Mouse (Mus musculus) intestine, postnatal 0 days (tissue): ENCODE data around the gene Ifitm5. TPM values are rescaled to one million over a fixed set of nuclear protein-coding genes. Genes with fewer than 3 reads are reported as not detected.

ENCODE experiments used
- ATAC-seq: fragments of 200-750 bp; cut with Nextera tagmentation; 2 replicates; pipeline ENCODE4 v1.8.0; 2017; ENCODE audit warnings: mild to moderate bottlenecking, moderate TSS enrichment, moderate library complexity
- H3K27ac ChIP-seq: fragments of 300-500 bp; sonication (generic); 2 replicates; pipeline ENCODE4 v1.5.1; 2014; ENCODE audit warnings: mild to moderate bottlenecking, low read depth, low read length, moderate library complexity
- H3K27me3 ChIP-seq: fragments of 300-500 bp; sonication (generic); replicated peaks from 2 replicates; pipeline ENCODE4 v1.6.1; 2014; ENCODE audit warnings: low read length, mixed read lengths; ENCODE audit not compliant: control insufficient read depth, insufficient read depth
- H3K36me3 ChIP-seq: fragments of 300-500 bp; sonication (generic); 2 replicates; pipeline ENCODE4 v1.6.1; 2014; ENCODE audit warnings: mild to moderate bottlenecking, moderate library complexity; ENCODE audit not compliant: control insufficient read depth, insufficient read depth
- H3K4me1 ChIP-seq: fragments of 300-500 bp; sonication (generic); replicated peaks from 2 replicates; pipeline ENCODE4 v1.6.1; 2014; ENCODE audit warnings: antibody characterized with exemption, low read length, mixed read lengths; ENCODE audit not compliant: control insufficient read depth, insufficient read depth
- H3K4me2 ChIP-seq: fragments of 300-500 bp; sonication (generic); replicated peaks from 2 replicates; pipeline ENCODE4 v1.6.1; 2014; ENCODE audit warnings: low read depth, mild to moderate bottlenecking, moderate library complexity
- H3K4me3 ChIP-seq: fragments of 300-500 bp; sonication (generic); 2 replicates; pipeline ENCODE4 v1.5.1; 2014; ENCODE audit warnings: low read depth, low read length
- H3K9ac ChIP-seq: fragments of 300-500 bp; sonication (generic); 2 replicates; pipeline ENCODE4 v1.6.1; 2014; ENCODE audit warnings: mild to moderate bottlenecking, low read depth, low read length
- H3K9me3 ChIP-seq: fragments of 300-500 bp; sonication (generic); 2 replicates; pipeline ENCODE4 v1.6.1; 2016; ENCODE audit warnings: mixed run types; ENCODE audit not compliant: control insufficient read depth
- CTCF ChIP-seq: sonication (generic); IDR thresholded peaks from 2 replicates; pipeline ENCODE4 v1.5.1; 2016; ENCODE audit warnings: low read depth, mild to moderate bottlenecking, control low read depth, antibody characterized with exemption, moderate library complexity
- WGBS: fragments of 180-500 bp; shearing (Covaris S2); extraction: QIAGEN DNeasy Blood & Tissue Kit; methylation state at CpG from one replicate; pipeline ENCODE4 v1.1.7; 2014; 5-methylcytosine and 5-hydroxymethylcytosine counted together
- polyA plus RNA-seq: library from polyadenylated mRNA; unstranded; fragments of >200 nt; fragmentation: Nextera tagmentation; extraction: Ambion mirVana; gene quantifications from 2 replicates; pipeline ENCODE4 v1.2.1, GENCODE M21; 2015

Ifitm5 gene
- polyA plus RNA-seq, 1 experiment from 2014 or later, result 0.34 TPM

GRCm38 (mm10) chr7:140908181-140908580 lies 41.9 kb downstream of the Ifitm5 start:
- ATAC-seq, result no peak
- H3K9me3 ChIP-seq, result no peaks in the 10 kb centered on the region
- H3K36me3 ChIP-seq, result no peaks in the 10 kb centered on the region
- H3K27me3 ChIP-seq, result no peaks in the 10 kb centered on the region
- peak overlapping the region; percentile 66; the same call in 1 of the 2 replicates for H3K4me2 ChIP-seq
- H3K4me3 ChIP-seq, result no peak overlapping the region
- TF ChIP-seq CTCF, result no peak
- no peaks in the 10 kb centered on the region for H3K4me1 ChIP-seq
- H3K9ac ChIP-seq, result no peak overlapping the region
- no peak overlapping the region for H3K27ac ChIP-seq
- 44% methylated on average over 7 of the region's 7 CpGs for WGBS

DNA sequence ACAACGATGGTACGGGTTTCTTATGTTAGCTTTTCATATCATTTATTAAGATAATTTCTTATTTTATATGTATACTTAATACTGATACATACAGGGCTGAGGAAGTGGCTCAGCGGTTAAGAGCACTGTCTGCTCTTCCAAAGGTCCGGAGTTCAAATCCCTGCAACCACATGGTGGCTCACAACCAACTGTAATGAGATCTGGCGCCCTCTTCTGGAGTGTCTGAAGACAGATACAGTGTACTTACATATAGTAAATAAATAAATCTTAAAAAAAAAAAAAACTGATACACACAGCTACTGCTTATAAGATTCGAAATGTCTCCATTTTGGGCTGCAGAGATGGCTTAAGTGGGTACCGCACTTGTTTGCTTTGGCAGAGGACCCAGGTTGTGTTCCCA lies 42.4 kb downstream of the Ifitm5 start:
- Histone ChIP-seq H3K9ac (no peak overlapping the region), H3K27me3 (no peaks in the 10 kb centered on the region), H3K4me3 (no peak overlapping the region), H3K4me2 (no peak overlapping the region), H3K27ac (no peak overlapping the region), H3K9me3 (no peaks in the 10 kb centered on the region), H3K36me3 (no peaks in the 10 kb centered on the region), H3K4me1 (no peaks in the 10 kb centered on the region)
- WGBS, result 85% methylated on average over 7 of the region's 7 CpGs
- ATAC-seq, result no peak
- 0 out of 2 replicates have a peak, but pooled peaks have one; percentile 42 for TF ChIP-seq CTCF

GRCm38 (mm10) chr7:140907131-140907530 lies 43.0 kb downstream of the Ifitm5 start:
- no peaks in the 10 kb centered on the region for H3K9me3 ChIP-seq
- no peak overlapping the region for H3K27ac ChIP-seq
- no peak overlapping the region for H3K4me3 ChIP-seq
- no peaks in the 10 kb centered on the region for H3K36me3 ChIP-seq
- H3K4me2 ChIP-seq, result no peak overlapping the region
- no peak for ATAC-seq
- no peak overlapping the region for H3K9ac ChIP-seq
- WGBS, result 79% methylated on average over 13 of the region's 13 CpGs
- TF ChIP-seq CTCF, result no peak
- H3K27me3 ChIP-seq, result no peaks in the 10 kb centered on the region
- H3K4me1 ChIP-seq, result no peaks in the 10 kb centered on the region

GRCm38 (mm10) chr7:140905642-140906081 lies 44.4 kb downstream of the Ifitm5 start:
- Histone ChIP-seq H3K9me3 (no peaks in the 10 kb centered on the region), H3K36me3 (no peaks in the 10 kb centered on the region), H3K4me3 (no peak overlapping the region), H3K4me1 (no peaks in the 10 kb centered on the region), H3K27ac (no peak overlapping the region), H3K4me2 (no peak overlapping the region), H3K9ac (no peak overlapping the region), H3K27me3 (no peaks in the 10 kb centered on the region)
- WGBS, result 62% methylated on average over 2 of the region's 2 CpGs
- no peak for ATAC-seq
- no peak for TF ChIP-seq CTCF

- Histone ChIP-seq H3K9ac (no peak overlapping the region), H3K9me3 (no peaks in the 10 kb centered on the region), H3K4me2 (no peak overlapping the region), H3K27ac (no peak overlapping the region), H3K4me3 (no peak overlapping the region), H3K36me3 (peaks cover 11% of the 10 kb centered on the region), H3K27me3 (no peaks in the 10 kb centered on the region), H3K4me1 (no peaks in the 10 kb centered on the region)
- peak; percentile 95 for TF ChIP-seq CTCF
- WGBS, result 25% methylated on average over 13 of the region's 13 CpGs
- peak; percentile 34; the same call in 1 of the 2 replicates for ATAC-seq
These were observed 46.9 kb downstream of the Ifitm5 start for GRCm38 (mm10) chr7:140903212-140903611.

- no peaks in the 10 kb centered on the region for H3K4me1 ChIP-seq
- H3K9ac ChIP-seq, result no peak overlapping the region
- no peaks in the 10 kb centered on the region for H3K27me3 ChIP-seq
- no peak for ATAC-seq
- no peak overlapping the region for H3K27ac ChIP-seq
- no peak for TF ChIP-seq CTCF
- peaks cover 20% of the 10 kb centered on the region for H3K36me3 ChIP-seq
- H3K9me3 ChIP-seq, result no peaks in the 10 kb centered on the region
- no peak overlapping the region for H3K4me2 ChIP-seq
- no peak overlapping the region for H3K4me3 ChIP-seq
- 85% methylated on average over 15 of the region's 15 CpGs for WGBS
These were observed 47.8 kb downstream of the Ifitm5 start for GRCm38 (mm10) chr7:140902036-140902875.
